Mouse (Mus musculus) naive thymus-derived CD4-positive, alpha-beta T cell, adult 2 months (primary cell): ENCODE results near the gene Ice2.

ENCODE experiments used
- DNase-seq: peaks from one replicate; pipeline ENCODE4 v3.0.0-alpha.2; 2011; ENCODE audit warnings: low read depth

Gene Ice2

DNA sequence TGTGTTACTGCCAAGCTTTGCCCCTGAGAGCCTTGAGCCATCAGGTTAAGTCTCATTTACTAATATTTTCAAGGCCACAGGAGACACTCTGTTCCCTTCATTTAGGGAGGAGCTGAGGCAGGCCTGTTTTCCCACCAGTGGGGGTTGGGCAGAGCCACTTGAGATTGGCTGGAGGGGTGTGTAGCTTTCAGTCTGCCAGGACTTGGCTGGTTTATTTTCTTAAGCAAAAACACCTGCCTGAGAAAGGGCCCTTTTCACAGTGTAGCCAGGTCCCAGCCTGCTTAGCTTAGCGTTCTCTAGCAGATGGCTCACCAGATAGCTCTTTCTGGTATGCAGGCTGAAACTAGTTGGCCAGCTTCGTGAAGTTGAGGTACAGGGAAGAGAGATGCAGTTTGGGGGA, 61.3 kb downstream of the Ice2 start:
- DNase-seq, result no peak

DNA sequence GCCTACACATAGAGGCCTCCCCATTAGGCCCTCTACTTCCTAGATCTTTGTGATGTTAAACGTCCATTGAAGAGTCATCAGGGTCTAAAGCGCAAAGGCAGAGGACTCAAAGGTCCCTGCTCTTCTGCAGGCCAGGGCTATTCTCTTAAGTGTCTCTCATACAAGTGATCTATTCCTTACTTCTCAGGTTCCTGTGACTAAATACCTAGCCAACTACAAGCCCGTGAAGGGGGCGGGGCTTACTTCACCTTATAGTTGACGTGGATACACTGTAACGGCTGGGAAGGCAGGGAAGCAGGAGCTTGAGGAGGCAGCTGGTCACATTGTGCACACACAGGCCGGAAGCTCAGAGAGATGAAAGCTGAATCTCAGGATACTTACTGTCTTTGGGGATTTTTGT, 62.2 kb downstream of the Ice2 start:
- DNase-seq, result no peak

DNA sequence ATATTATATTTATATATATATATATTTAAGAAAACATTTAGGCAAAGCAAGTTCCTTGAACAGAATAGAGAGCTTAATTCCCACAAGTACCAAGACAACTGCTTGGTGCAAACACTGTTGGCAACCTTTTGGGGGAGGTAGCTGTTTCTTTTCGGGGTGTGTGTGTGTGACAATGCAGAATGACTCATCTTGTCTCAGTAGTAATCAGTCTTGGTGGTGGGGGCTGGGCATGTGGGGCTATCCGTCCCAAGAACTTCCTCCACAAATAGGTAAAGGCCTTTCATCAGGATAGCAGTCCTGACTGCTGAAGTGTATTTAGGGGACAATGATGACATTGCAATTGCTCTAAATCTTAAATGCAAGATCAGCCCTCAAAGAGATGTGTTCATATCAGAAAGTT, 65.3 kb downstream of the Ice2 start:
- DNase-seq, result no peak

DNA sequence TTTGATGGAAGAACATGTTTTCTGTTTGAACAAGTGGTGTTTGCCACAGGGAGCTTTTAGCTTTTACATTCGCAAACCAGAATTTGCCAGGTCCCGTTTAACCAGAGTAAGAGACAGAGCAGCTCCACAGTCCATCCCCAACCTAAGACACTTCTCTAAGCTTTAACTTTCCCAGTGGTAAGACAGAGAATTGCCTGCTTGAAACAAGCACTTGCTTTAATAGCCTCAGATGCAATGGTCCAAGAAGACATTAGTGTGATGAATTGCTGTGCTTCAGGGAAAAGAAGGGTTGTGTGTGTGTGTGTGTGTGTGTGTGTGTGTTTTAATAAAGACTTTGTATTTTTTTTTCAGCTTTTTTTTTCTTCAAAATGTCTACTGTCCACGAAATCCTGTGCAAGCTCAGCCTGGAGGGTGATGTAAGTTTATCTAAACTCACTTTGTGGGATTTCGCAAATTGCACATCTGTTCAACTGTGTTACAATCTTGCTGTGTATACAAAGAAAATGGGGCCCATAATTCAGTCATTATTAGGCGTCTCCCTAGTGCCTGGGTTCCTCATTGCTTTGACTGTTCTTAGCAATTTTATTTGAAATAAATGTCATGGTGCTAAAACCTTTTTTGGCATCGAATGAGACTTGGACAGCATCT, 66.5 kb downstream of the Ice2 start:
- no peak for DNase-seq

DNA sequence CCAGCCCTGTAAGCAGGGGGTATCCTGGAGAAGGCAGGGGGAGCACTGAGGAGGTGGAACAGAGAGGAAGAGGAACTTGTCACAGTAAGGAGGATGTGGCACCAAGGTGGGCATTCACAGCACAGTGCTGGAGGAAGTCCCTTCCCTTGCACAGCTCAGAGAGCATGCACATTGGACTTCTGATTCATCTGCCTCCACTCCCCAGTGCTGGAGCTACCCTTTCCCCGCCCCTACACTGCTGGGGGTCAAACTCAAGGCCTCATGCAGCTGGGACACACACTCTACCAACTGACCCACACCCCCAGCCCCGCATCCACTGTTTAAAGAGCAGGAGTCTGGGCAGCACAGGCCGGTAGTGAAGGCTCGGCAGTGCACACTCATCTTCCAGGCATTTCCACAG, 68.4 kb downstream of the Ice2 start:
- DNase-seq, result no peak

DNA sequence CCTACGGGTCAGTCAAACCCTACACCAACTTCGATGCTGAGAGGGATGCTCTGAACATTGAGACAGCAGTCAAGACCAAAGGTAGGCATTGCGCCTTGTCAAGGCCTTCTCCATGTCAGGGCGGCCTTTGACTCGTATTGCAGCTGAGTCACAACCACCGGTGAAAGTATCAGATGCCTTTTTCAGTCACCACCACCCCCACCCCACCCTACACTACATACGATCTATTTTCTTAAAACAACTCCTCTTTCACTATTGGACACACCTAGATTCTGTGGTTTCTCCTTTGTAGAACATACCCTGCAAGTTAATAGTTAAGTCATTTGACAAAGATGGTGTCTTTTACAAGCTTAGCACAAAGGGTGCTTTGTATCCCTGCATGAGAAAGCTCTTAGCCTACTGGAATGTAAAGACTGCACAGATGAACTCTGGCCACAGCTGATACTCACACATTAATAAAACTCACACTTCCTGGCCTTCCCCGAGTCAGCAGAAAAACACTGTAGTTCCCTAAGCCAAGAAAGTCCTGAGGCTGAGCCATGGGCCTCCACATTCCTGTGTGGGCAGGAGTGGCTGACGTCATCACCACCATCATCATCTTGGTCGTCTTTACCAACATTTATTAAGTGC, 69.7 kb downstream of the Ice2 start:
- no peak for DNase-seq

DNA sequence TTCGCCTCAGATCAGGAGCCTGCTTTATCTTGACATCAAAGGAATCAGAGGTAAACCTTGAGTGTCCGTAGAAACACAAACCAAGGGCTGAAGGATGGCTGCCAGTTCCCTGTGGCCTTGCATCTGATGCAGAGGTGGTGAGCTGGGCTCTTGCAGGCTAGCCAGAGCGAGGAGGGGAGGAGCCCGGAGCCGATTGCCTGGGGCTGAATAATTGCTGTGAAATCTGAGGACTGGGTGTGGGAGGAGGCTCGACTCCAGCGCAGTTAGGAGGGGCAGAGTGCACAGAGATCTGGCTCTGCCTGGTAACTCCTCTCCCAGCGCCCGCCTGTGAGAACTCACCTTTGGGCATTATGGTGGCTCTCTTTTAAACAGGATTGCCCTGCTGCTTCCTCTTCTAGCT, 71.3 kb downstream of the Ice2 start:
- DNase-seq, result no peak

DNA sequence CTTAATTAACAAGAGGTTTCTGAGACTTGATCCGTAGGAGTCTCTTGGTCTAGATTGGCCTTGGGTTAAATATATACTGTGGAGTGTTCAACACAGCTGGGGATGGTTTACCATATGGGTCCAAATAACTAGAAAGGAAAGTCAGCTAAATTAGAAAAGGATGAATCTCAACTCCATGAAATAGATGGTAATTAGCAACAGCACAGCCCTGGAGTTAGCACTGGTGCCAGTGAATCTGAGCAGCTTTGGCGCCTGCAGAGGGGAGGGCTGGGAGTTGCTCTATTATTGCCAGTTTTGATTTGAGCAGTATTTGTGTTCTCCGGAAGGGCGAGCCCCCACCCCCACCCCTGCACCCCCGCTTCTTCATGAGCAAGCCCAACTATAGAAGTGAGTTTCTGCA, 72.7 kb downstream of the Ice2 start:
- DNase-seq, result no peak

DNA sequence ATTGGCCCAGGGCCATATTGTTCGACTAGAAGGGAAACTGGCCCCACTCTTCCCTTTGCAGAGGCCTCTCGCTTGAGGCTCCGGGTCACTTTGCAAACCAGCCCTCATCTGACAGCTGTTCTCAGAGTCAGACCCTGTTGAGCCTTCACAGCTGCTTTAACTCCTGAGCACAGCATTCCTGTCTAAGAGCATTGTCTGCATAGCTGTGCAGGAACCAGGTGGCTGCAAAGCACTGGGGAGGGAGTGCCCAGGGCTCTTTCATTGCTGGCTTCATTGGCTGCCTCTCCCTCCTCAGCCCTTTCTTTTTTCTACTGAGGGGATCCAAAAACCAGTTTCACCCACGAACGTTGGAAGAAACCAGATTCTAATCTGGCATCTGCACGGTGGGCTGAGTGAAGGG, 73.2 kb downstream of the Ice2 start:
- no peak for DNase-seq

DNA sequence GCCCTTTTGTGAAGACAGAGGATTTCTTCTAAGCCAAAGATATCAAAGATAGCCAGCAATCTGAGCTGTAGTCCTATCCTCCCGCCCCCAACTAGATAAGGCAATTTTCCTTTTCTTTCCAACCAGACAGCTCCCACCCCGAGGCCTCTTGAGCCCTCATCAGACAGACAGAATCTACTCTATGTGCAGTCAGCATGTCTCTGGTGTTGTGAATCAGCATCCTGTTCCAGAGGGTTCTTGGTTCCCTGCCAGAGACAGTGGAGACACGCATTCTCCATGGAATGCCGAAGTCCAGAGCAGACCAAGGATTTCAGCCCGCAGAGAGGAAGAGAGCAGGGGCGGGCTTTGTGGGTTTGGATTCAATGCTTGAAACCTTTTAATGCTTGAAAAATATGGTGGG, 75.0 kb downstream of the Ice2 start:
- DNase-seq, result no peak

DNA sequence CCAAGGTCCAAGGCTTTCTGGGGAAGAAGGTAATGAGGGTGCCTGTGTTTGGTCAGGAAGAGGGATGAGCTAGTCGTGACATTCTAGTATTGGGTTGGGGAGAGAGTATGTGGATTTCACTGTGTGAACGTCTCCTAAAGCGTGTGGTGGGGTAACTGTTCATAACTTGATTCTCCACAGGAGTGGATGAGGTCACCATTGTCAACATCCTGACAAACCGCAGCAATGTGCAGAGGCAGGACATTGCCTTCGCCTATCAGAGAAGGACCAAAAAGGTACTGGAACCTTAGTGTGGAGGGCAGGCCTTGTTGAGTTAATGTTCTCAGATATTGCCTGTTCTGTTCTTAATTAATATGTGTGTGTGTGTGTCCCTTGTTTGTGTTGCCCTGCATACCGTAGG, 78.2 kb downstream of the Ice2 start:
- DNase-seq, result no peak

DNA sequence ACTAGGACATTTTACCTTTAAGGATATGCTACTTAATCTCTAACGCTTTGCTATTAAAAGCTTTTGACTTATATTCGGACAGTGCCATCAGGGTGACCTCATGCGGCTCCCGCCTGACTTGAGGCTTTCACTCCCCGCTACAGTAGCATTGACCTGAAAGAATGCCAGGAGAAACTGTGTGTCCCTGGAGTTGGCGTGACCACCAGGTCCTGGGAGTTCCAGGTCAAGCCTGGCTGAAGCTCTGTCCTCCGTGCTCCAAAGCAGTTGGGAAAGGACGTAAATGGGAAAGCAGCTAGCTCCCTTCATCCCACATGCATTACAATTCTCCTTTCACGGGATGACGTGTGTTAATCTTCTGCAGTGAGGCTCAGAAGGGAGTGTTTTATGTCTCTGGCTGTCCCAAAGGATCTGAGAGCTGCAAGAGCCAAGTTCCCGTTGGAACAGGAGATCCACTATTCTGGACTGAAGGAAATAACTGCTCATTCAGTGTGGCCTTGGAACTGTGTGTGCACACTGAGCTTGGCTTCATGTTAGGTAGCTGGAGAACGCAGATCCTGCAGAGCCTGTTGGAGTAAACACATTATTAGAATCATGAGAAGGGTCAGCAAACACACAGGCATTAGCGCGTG, 79.6 kb downstream of the Ice2 start:
- no peak for DNase-seq

DNA sequence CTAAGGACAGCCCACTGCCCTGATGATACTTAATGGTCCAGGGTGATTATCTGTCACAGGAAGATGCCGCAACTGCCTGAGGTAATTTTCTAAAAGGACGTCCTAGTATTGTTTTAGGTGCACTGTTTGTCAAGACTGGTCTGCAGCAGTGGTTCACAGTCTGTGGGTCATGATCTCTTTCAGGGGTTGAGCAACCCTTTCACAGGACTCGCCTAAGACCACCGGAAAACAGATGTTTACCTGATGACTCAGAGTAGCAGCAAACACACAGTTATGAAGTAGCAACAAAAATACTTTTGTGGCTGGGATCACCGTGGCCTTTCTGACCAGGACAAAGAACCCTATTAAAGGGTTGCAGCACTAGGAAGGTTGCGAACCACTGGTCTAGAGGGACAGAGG, 80.1 kb downstream of the Ice2 start:
- DNase-seq, result no peak

DNA sequence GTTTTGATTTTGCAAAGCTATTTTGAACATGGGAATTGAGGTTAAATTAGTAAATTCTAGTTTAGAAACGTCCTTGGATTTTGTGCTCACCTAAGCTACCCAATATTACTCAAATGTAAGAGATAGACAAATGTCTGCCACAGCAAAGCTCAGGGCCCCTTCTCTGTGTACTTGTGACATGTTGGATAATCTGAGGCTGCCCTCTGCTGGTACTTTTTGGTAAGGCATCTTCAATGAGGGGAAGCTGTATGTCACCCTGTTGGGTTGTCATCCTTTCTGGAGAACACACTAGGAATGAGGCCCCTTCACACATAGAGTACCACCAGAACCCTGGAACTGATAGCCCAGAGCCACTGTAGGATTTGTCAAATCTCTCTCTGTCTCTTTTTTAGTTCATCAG, 82.6 kb downstream of the Ice2 start:
- peak; percentile 86 for DNase-seq
